Mouse (Mus musculus): Measurements from ENCODE around the gene Mfap5. TPM values are rescaled to one million over a fixed set of nuclear protein-coding genes. Genes with fewer than 3 reads are reported as not detected.
"Not testable (repeated sequence)": the region's sequence is repeated elsewhere in the genome, so short reads cannot be mapped to it uniquely, and the experiment has no call there.

Gene Mfap5
- polyA plus RNA-seq, 1 experiment from 2014 or later: 6.8 TPM

GRCm38 (mm10) chr6:122517668-122518067 is 12.0 kb downstream of the Mfap5 start:
- Histone ChIP-seq H3K36me3 (no peaks in the 10 kb centered on the region), H3K27me3 (no peaks in the 10 kb centered on the region), H3K4me3 (no peak overlapping the region), H3K4me2 (replicated peaks) (no peak overlapping the region), H3K4me1 (no peaks in the 10 kb centered on the region; the same call in 1 of the 2 replicates), H3K9ac (no peak overlapping the region), H3K9me3 (no peaks in the 10 kb centered on the region), H3K27ac (no peak overlapping the region)
- WGBS: 83% methylated on average over 1 of the region's 1 CpGs
- ATAC-seq (ENCODE audit: low FRiP score, low read depth): no peak

- Histone ChIP-seq H3K36me3 (no peaks in the 10 kb centered on the region), H3K4me3 (no peak overlapping the region), H3K9me3 (no peaks in the 10 kb centered on the region), H3K4me2 (replicated peaks) (no peak overlapping the region), H3K4me1 (peaks cover 4% of the 10 kb centered on the region; the same call in 1 of the 2 replicates), H3K27ac (no peak overlapping the region), H3K27me3 (no peaks in the 10 kb centered on the region), H3K9ac (no peak overlapping the region)
- ATAC-seq (ENCODE audit: low FRiP score, low read depth): no peak
- WGBS: 37% methylated on average over 2 of the region's 2 CpGs
Observed at GRCm38 (mm10) chr6:122519384-122519783, 13.7 kb downstream of the Mfap5 start.

GRCm38 (mm10) chr6:122522595-122522994 is 16.9 kb downstream of the Mfap5 start:
- 55% methylated on average over 9 of the region's 9 CpGs for WGBS
- peak; percentile 79 for ATAC-seq (ENCODE audit: low FRiP score, low read depth)
- Histone ChIP-seq H3K36me3 (no peaks in the 10 kb centered on the region), H3K9me3 (no peaks in the 10 kb centered on the region), H3K4me1 (peaks cover 4% of the 10 kb centered on the region; the same call in 1 of the 2 replicates), H3K4me3 (no peak overlapping the region), H3K27ac (no peak overlapping the region), H3K27me3 (no peaks in the 10 kb centered on the region), H3K9ac (no peak overlapping the region), H3K4me2 (replicated peaks) (0 out of 2 replicates have a peak overlapping the region, but pooled peaks have one; percentile 14)

GRCm38 (mm10) chr6:122523289-122523688 is 17.6 kb downstream of the Mfap5 start:
- Histone ChIP-seq H3K4me2 (replicated peaks) (no peak overlapping the region), H3K27me3 (no peaks in the 10 kb centered on the region), H3K4me3 (no peak overlapping the region), H3K36me3 (no peaks in the 10 kb centered on the region), H3K27ac (no peak overlapping the region), H3K9me3 (no peaks in the 10 kb centered on the region), H3K4me1 (peaks cover 4% of the 10 kb centered on the region; the same call in 1 of the 2 replicates), H3K9ac (no peak overlapping the region)
- WGBS: 86% methylated on average over 8 of the region's 8 CpGs
- no peak for ATAC-seq (ENCODE audit: low FRiP score, low read depth)

- Histone ChIP-seq H3K4me3 (no peak overlapping the region), H3K9me3 (no peaks in the 10 kb centered on the region), H3K27ac (no peak overlapping the region), H3K4me2 (replicated peaks) (no peak overlapping the region), H3K9ac (no peak overlapping the region), H3K27me3 (no peaks in the 10 kb centered on the region), H3K4me1 (peaks cover 8% of the 10 kb centered on the region; the same call in 1 of the 2 replicates), H3K36me3 (no peaks in the 10 kb centered on the region)
- WGBS: 23% methylated on average over 12 of the region's 12 CpGs
- no peak for ATAC-seq (ENCODE audit: low FRiP score, low read depth)
Observed at GRCm38 (mm10) chr6:122527596-122527995, 22.0 kb downstream of the Mfap5 start.

- no peaks in the 10 kb centered on the region for H3K9me3 ChIP-seq
- no peak overlapping the region for H3K4me3 ChIP-seq
- no peak overlapping the region for H3K27ac ChIP-seq
- no peaks in the 10 kb centered on the region for H3K36me3 ChIP-seq
- peaks cover 8% of the 10 kb centered on the region for H3K4me1 ChIP-seq
- H3K27me3 ChIP-seq: no peaks in the 10 kb centered on the region
- WGBS: 80% methylated on average over 11 of the region's 11 CpGs
- no peak overlapping the region for H3K9ac ChIP-seq
- H3K4me2 ChIP-seq (replicated peaks): no peak overlapping the region
- ATAC-seq (ENCODE audit: low FRiP score, low read depth): no peak
Observed at GRCm38 (mm10) chr6:122528136-122528535, 22.5 kb downstream of the Mfap5 start.

GRCm38 (mm10) chr6:122531466-122532174 is 26.0 kb downstream of the Mfap5 start:
- H3K4me2 ChIP-seq (replicated peaks): no peak overlapping the region
- H3K4me1 ChIP-seq: peaks cover 10% of the 10 kb centered on the region
- 57% methylated on average over 8 of the region's 8 CpGs for whole genome bisulfite sequencing
- H3K4me3 ChIP-seq: no peak overlapping the region
- no peaks in the 10 kb centered on the region for H3K36me3 ChIP-seq
- H3K9me3 ChIP-seq: no peaks in the 10 kb centered on the region
- no peak overlapping the region for H3K9ac ChIP-seq
- H3K27ac ChIP-seq: no peak overlapping the region; the same call in 1 of the 2 replicates
- ATAC-seq (ENCODE audit: low FRiP score, low read depth): 0 out of 2 replicates have a peak, but pooled peaks have one; percentile 25
- no peaks in the 10 kb centered on the region for H3K27me3 ChIP-seq

- no peaks in the 10 kb centered on the region for H3K36me3 ChIP-seq
- H3K4me2 ChIP-seq (replicated peaks): peak overlapping the region; percentile 43
- H3K27ac ChIP-seq: no peak overlapping the region
- peak overlapping the region; percentile 15; the same call in 1 of the 2 replicates for H3K4me3 ChIP-seq
- H3K9ac ChIP-seq: no peak overlapping the region
- H3K4me1 ChIP-seq: peaks cover 10% of the 10 kb centered on the region
- WGBS: 11% methylated on average over 4 of the region's 4 CpGs
- H3K27me3 ChIP-seq: no peaks in the 10 kb centered on the region
- no peaks in the 10 kb centered on the region for H3K9me3 ChIP-seq
- 0 out of 2 replicates have a peak, but pooled peaks have one; percentile 26 for ATAC-seq (ENCODE audit: low FRiP score, low read depth)
Observed at GRCm38 (mm10) chr6:122532883-122533302, 27.2 kb downstream of the Mfap5 start.

- H3K27me3 ChIP-seq: no peaks in the 10 kb centered on the region
- H3K4me3 ChIP-seq: no peak overlapping the region
- H3K9ac ChIP-seq: no peak overlapping the region
- no peak overlapping the region for H3K4me2 ChIP-seq (replicated peaks)
- 68% methylated on average over 3 of the region's 3 CpGs for WGBS
- peaks cover 10% of the 10 kb centered on the region for H3K4me1 ChIP-seq
- ATAC-seq (ENCODE audit: low FRiP score, low read depth): no peak
- no peak overlapping the region for H3K27ac ChIP-seq
- no peaks in the 10 kb centered on the region for H3K9me3 ChIP-seq
- H3K36me3 ChIP-seq: no peaks in the 10 kb centered on the region
Observed at GRCm38 (mm10) chr6:122534032-122534431, 28.4 kb downstream of the Mfap5 start.

GRCm38 (mm10) chr6:122539564-122539963 is 33.9 kb downstream of the Mfap5 start:
- H3K4me3 ChIP-seq: no peak overlapping the region
- no peak overlapping the region for H3K27ac ChIP-seq
- no peak overlapping the region for H3K9ac ChIP-seq
- H3K36me3 ChIP-seq: no peaks in the 10 kb centered on the region
- WGBS: 90% methylated on average over 9 of the region's 9 CpGs
- no peaks in the 10 kb centered on the region for H3K27me3 ChIP-seq
- no peaks in the 10 kb centered on the region for H3K4me1 ChIP-seq
- H3K9me3 ChIP-seq: no peaks in the 10 kb centered on the region
- no peak for ATAC-seq (ENCODE audit: low FRiP score, low read depth)
- H3K4me2 ChIP-seq (replicated peaks): no peak overlapping the region

- 79% methylated on average over 5 of the region's 5 CpGs for WGBS
- H3K9me3 ChIP-seq, H3K36me3 ChIP-seq: not testable (repeated sequence)
Observed at GRCm38 (mm10) chr6:122542459-122542858, 36.8 kb downstream of the Mfap5 start.

GRCm38 (mm10) chr6:122543574-122543973 is 37.9 kb downstream of the Mfap5 start:
- H3K4me1 ChIP-seq: peaks cover 22% of the 10 kb centered on the region
- ATAC-seq (ENCODE audit: low FRiP score, low read depth): no peak
- no peak overlapping the region for H3K9ac ChIP-seq
- no peaks in the 10 kb centered on the region for H3K9me3 ChIP-seq
- H3K4me3 ChIP-seq: no peak overlapping the region
- no peak overlapping the region for H3K4me2 ChIP-seq (replicated peaks)
- H3K36me3 ChIP-seq: no peaks in the 10 kb centered on the region
- H3K27ac ChIP-seq: no peak overlapping the region
- WGBS: 83% methylated on average over 5 of the region's 5 CpGs
- H3K27me3 ChIP-seq: no peaks in the 10 kb centered on the region

More at GRCm38 (mm10) chr6:122542459-122542858, 36.8 kb downstream of the Mfap5 start:
- not testable (repeated sequence) for H3K27me3 ChIP-seq; H3K4me3 ChIP-seq; H3K4me2 ChIP-seq (replicated peaks); H3K27ac ChIP-seq; H3K9ac ChIP-seq; ATAC-seq (ENCODE audit: low FRiP score, low read depth)
- H3K4me1 ChIP-seq: peaks cover 22% of the 10 kb centered on the region
